9 mouse cellular contexts compared by ENCODE assay signal in genomic region chr8:78127852-78128251, GRCm38 (mm10).
A peak's percentile ranks its signal among the peaks of the same experiment; 100 is the strongest.
DNase-seq lines count a peak whose midpoint lies in the region; ATAC-seq and TF ChIP-seq lines count a peak whose summit lies in the region.
"Had no signal": no experiment of that assay in that cellular context is flagged by ENCODE, and none has a peak within 500 bp of the region (broad histone marks: within the 10 kb centered on the region; RNA-seq: fewer than 3 reads in every experiment).

No protein-coding gene starts in this region.

- peak; percentile 26 for DNase-seq in kidney, postnatal 14 days
- no peak for DNase-seq in kidney, adult 11 months
- DNase-seq in NIH3T3 (ENCODE audit: low read depth): peak; percentile 5
- peak; percentile 39 for DNase-seq in embryonic facial prominence, embryonic 14.5 days (ENCODE audit: low spot score)
- peak; percentile 65 for DNase-seq in retina, embryonic 14.5 days (ENCODE audit: low spot score)
- no peak for DNase-seq in left cerebral cortex, adult 9 months (ENCODE audit: low spot score in 2 of 2)
- DNase-seq: liver, embryonic 13.5 days had no signal

- H3K4me3 ChIP-seq in E14TG2a.4 (replicated peaks; ENCODE audit: low read length): no peak overlapping the region
- H3K4me3 ChIP-seq in embryonic facial prominence, embryonic 14.5 days (ENCODE audit: low read depth, low read length): no peak overlapping the region
- H3K4me3 ChIP-seq: liver, embryonic 13.5 days; stomach, embryonic 15.5 days had no signal

- no peak overlapping the region for H3K9ac ChIP-seq in embryonic facial prominence, embryonic 14.5 days (ENCODE audit: low read depth, low read length)
- H3K9ac ChIP-seq: liver, embryonic 13.5 days; stomach, embryonic 15.5 days had no signal

- H3K27ac ChIP-seq in embryonic facial prominence, embryonic 14.5 days (replicated peaks; ENCODE audit: low read depth, low read length): no peak overlapping the region
- H3K27ac ChIP-seq: liver, embryonic 13.5 days; stomach, embryonic 15.5 days had no signal

- 33% methylated on average over 2 of the region's 2 CpGs for WGBS in embryonic facial prominence, embryonic 14.5 days

- TF ChIP-seq CTCF in E14TG2a.4 (conservative IDR thresholded peaks at IDR 0.05; ENCODE audit: low read length): peak; percentile 39

- H3K36me3 ChIP-seq in E14TG2a.4 (ENCODE audit: insufficient read depth, low read length): no peaks in the 10 kb centered on the region
- H3K36me3 ChIP-seq in embryonic facial prominence, embryonic 14.5 days (ENCODE audit: control insufficient read depth, insufficient read depth, low read length): no peaks in the 10 kb centered on the region
- H3K36me3 ChIP-seq: liver, embryonic 13.5 days; stomach, embryonic 15.5 days had no signal

- H3K27me3 ChIP-seq in E14TG2a.4 (ENCODE audit: insufficient read depth, low read length): no peaks in the 10 kb centered on the region
- H3K27me3 ChIP-seq in embryonic facial prominence, embryonic 14.5 days (replicated peaks; ENCODE audit: control insufficient read depth, insufficient read depth, low read length): no peaks in the 10 kb centered on the region
- H3K27me3 ChIP-seq: liver, embryonic 13.5 days; stomach, embryonic 15.5 days had no signal

- peaks cover 51% of the 10 kb centered on the region for H3K4me1 ChIP-seq in E14TG2a.4 (replicated peaks; ENCODE audit: low read depth, low read length)
- H3K4me1 ChIP-seq in embryonic facial prominence, embryonic 14.5 days (ENCODE audit: control insufficient read depth, insufficient read depth, low read length): no peaks in the 10 kb centered on the region
- H3K4me1 ChIP-seq: liver, embryonic 13.5 days; stomach, embryonic 15.5 days had no signal

- no peak for ATAC-seq in embryonic facial prominence, embryonic 14.5 days (ENCODE audit: low read depth)

- H3K4me2 ChIP-seq in embryonic facial prominence, embryonic 14.5 days (ENCODE audit: low read depth, low read length): no peak overlapping the region
- H3K4me2 ChIP-seq: liver, embryonic 13.5 days; stomach, embryonic 15.5 days had no signal

- no peaks in the 10 kb centered on the region for H3K9me3 ChIP-seq in E14TG2a.4 (ENCODE audit: low read length)
- H3K9me3 ChIP-seq in embryonic facial prominence, embryonic 14.5 days (ENCODE audit: control insufficient read depth, low read length): no peaks in the 10 kb centered on the region
- H3K9me3 ChIP-seq: liver, embryonic 13.5 days; stomach, embryonic 15.5 days had no signal

Comparison
In these comparisons a context has a peak if more than half of its experiments do, and no peak if none do; other contexts are left out.
1. DNase-seq: peak in kidney, postnatal 14 days (single experiment), NIH3T3 (single experiment), embryonic facial prominence, embryonic 14.5 days (single experiment) and retina, embryonic 14.5 days (single experiment); none in kidney, adult 11 months (single experiment) and left cerebral cortex, adult 9 months (0 of 2).